Mouse (Mus musculus) stomach, embryonic 15.5 days (tissue): ENCODE measurements around the gene Mlst8. TPM values are rescaled to one million over a fixed set of nuclear protein-coding genes. Genes with fewer than 3 reads are reported as not detected.

Experiments used
- ATAC-seq: fragments of 200-750 bp; cut with Nextera tagmentation; 2 replicates; pipeline ENCODE4 v1.8.0; 2017; ENCODE audit warnings: low read depth, moderate number of reproducible peaks, moderate TSS enrichment; ENCODE audit not compliant: insufficient read depth, low FRiP score
- H3K27ac ChIP-seq: fragments of 300-500 bp; sonication (generic); 2 replicates; pipeline ENCODE4 v1.5.1; 2015; ENCODE audit warnings: mild to moderate bottlenecking, inconsistent platforms
- H3K27me3 ChIP-seq: fragments of 300-500 bp; sonication (generic); replicated peaks from 2 replicates; pipeline ENCODE4 v1.6.1; 2015; ENCODE audit warnings: inconsistent platforms
- H3K36me3 ChIP-seq: fragments of 300-500 bp; sonication (generic); 2 replicates; pipeline ENCODE4 v1.6.1; 2015; ENCODE audit warnings: inconsistent platforms
- H3K4me1 ChIP-seq: fragments of 300-500 bp; sonication (generic); 2 replicates; pipeline ENCODE4 v1.6.1; 2015; ENCODE audit warnings: inconsistent platforms
- H3K4me2 ChIP-seq: fragments of 300-500 bp; sonication (generic); 2 replicates; pipeline ENCODE4 v1.6.1; 2015; ENCODE audit warnings: mild to moderate bottlenecking, inconsistent platforms
- H3K4me3 ChIP-seq: fragments of 300-500 bp; sonication (generic); replicated peaks from 2 replicates; pipeline ENCODE4 v1.5.1; 2015; ENCODE audit warnings: inconsistent platforms
- H3K9ac ChIP-seq: fragments of 300-500 bp; sonication (generic); 2 replicates; pipeline ENCODE4 v1.6.1; 2015; ENCODE audit warnings: inconsistent platforms
- H3K9me3 ChIP-seq: fragments of 300-500 bp; sonication (generic); 2 replicates; pipeline ENCODE4 v1.6.1; 2016; ENCODE audit warnings: inconsistent platforms
- WGBS: fragments of 180-500 bp; shearing (Covaris S2); methylation state at CpG from one replicate; pipeline ENCODE4 v1.1.7; 2015; 5-methylcytosine and 5-hydroxymethylcytosine counted together
- polyA plus RNA-seq: library from polyadenylated mRNA; unstranded; fragments of >200 nt; fragmentation: Nextera tagmentation; extraction: Ambion mirVana; gene quantifications from 2 replicates; pipeline ENCODE4 v1.2.1, GENCODE M21; 2015

Gene Mlst8
- 25.0 and 30.5 TPM in 2 replicates for polyA plus RNA-seq

GRCm38 (mm10) chr17:24478663-24479380 lies at the start of gene Mlst8:
Gene Mlst8 (minus strand): TSS chr17:24479078.
- WGBS = under 1% methylated on average over 48 of the region's 48 CpGs
- ATAC-seq = peak; percentile 89
- H3K9me3 ChIP-seq = no peaks in the 10 kb centered on the region

GRCm38 (mm10) chr17:24528560-24528918 lies 49.7 kb upstream of the Mlst8 start:
- Histone ChIP-seq H3K4me1 (peaks cover 46% of the 10 kb centered on the region), H3K27me3 (no peaks in the 10 kb centered on the region), H3K9ac (peak overlapping the region; percentile 37), H3K9me3 (no peaks in the 10 kb centered on the region), H3K4me3 (peak overlapping the region; percentile 70), H3K4me2 (peak overlapping the region; percentile 70), H3K36me3 (no peaks in the 10 kb centered on the region), H3K27ac (peak overlapping the region; percentile 64)
- WGBS = 1% methylated on average over 8 of the region's 8 CpGs
- ATAC-seq = no peak

More at GRCm38 (mm10) chr17:24478663-24479380, at the start of gene Mlst8:
- H3K9ac ChIP-seq = peak within 1 kb of the TSS; percentile 91
- no peaks in the 10 kb centered on the region for H3K27me3 ChIP-seq
- H3K4me3 ChIP-seq = peak within 1 kb of the TSS; percentile 96
- H3K36me3 ChIP-seq = peaks cover 30% of the 10 kb centered on the region
- H3K4me2 ChIP-seq = peak within 1 kb of the TSS; percentile 81
- peak within 1 kb of the TSS; percentile 96 for H3K27ac ChIP-seq
- H3K4me1 ChIP-seq = peaks cover 22% of the 10 kb centered on the region

- under 1% methylated on average over 40 of the region's 40 CpGs for WGBS
- H3K27me3 ChIP-seq = no peaks in the 10 kb centered on the region
- H3K27ac ChIP-seq = peak within 1 kb of the TSS; percentile 83
- 0 out of 2 replicates have a peak, but pooled peaks cover 2% of the 10 kb centered on the region for H3K36me3 ChIP-seq
- no peaks in the 10 kb centered on the region for H3K9me3 ChIP-seq
- peak within 1 kb of the TSS; percentile 70 for H3K4me2 ChIP-seq
- peak within 1 kb of the TSS; percentile 70 for H3K4me3 ChIP-seq
- H3K4me1 ChIP-seq = peaks cover 40% of the 10 kb centered on the region
- peak within 1 kb of the TSS; percentile 90 for H3K9ac ChIP-seq
- ATAC-seq = peak; percentile 97
Measured at GRCm38 (mm10) chr17:24527723-24528559, 49.1 kb upstream of the Mlst8 start, which contains the start of gene Traf7. Gene Traf7 (minus strand): TSS chr17:24527938.

GRCm38 (mm10) chr17:24527315-24527714 lies 48.4 kb upstream of the Mlst8 start:
- H3K4me3 ChIP-seq = peak overlapping the region; percentile 70
- under 1% methylated on average over 19 of the region's 19 CpGs for WGBS
- peak overlapping the region; percentile 83 for H3K27ac ChIP-seq
- H3K27me3 ChIP-seq = no peaks in the 10 kb centered on the region
- 0 out of 2 replicates have a peak, but pooled peaks cover 4% of the 10 kb centered on the region for H3K36me3 ChIP-seq
- H3K9me3 ChIP-seq = no peaks in the 10 kb centered on the region
- ATAC-seq = no peak
- H3K4me2 ChIP-seq = peak overlapping the region; percentile 57
- peak overlapping the region; percentile 90 for H3K9ac ChIP-seq
- H3K4me1 ChIP-seq = peaks cover 33% of the 10 kb centered on the region

GRCm38 (mm10) chr17:24524734-24525133 lies 45.9 kb upstream of the Mlst8 start:
- Histone ChIP-seq H3K9ac (peak overlapping the region; percentile 16; the same call in 1 of the 2 replicates), H3K27ac (peak overlapping the region; percentile 57)
- ATAC-seq = no peak

GRCm38 (mm10) chr17:24520450-24520849 lies 41.6 kb upstream of the Mlst8 start:
- WGBS = 80% methylated on average over 4 of the region's 4 CpGs
- Histone ChIP-seq H3K9me3 (no peaks in the 10 kb centered on the region), H3K36me3 (peaks cover 16% of the 10 kb centered on the region), H3K27ac (no peak overlapping the region), H3K4me1 (no peaks in the 10 kb centered on the region; the same call in 1 of the 2 replicates), H3K9ac (no peak overlapping the region), H3K4me3 (no peak overlapping the region), H3K4me2 (no peak overlapping the region), H3K27me3 (no peaks in the 10 kb centered on the region)
- ATAC-seq = no peak

More at GRCm38 (mm10) chr17:24524734-24525133, 45.9 kb upstream of the Mlst8 start:
- Histone ChIP-seq H3K4me3 (no peak overlapping the region), H3K27me3 (no peaks in the 10 kb centered on the region), H3K4me1 (peaks cover 19% of the 10 kb centered on the region), H3K36me3 (0 out of 2 replicates have a peak, but pooled peaks cover 4% of the 10 kb centered on the region), H3K4me2 (no peak overlapping the region), H3K9me3 (no peaks in the 10 kb centered on the region)
- 59% methylated on average over 2 of the region's 2 CpGs for WGBS

- no peaks in the 10 kb centered on the region for H3K4me1 ChIP-seq
- no peaks in the 10 kb centered on the region for H3K9me3 ChIP-seq
- H3K9ac ChIP-seq = no peak overlapping the region
- H3K4me3 ChIP-seq = no peak overlapping the region
- peaks cover 58% of the 10 kb centered on the region for H3K36me3 ChIP-seq
- 83% methylated on average over 24 of the region's 24 CpGs for WGBS
- ATAC-seq = 0 out of 2 replicates have a peak, but pooled peaks have one; percentile 5
- H3K27me3 ChIP-seq = no peaks in the 10 kb centered on the region
- no peak overlapping the region for H3K4me2 ChIP-seq
- peak overlapping the region; percentile 28; the same call in 1 of the 2 replicates for H3K27ac ChIP-seq
Measured at GRCm38 (mm10) chr17:24514270-24515257, 35.7 kb upstream of the Mlst8 start.

GRCm38 (mm10) chr17:24513609-24514008 lies 34.7 kb upstream of the Mlst8 start:
- no peaks in the 10 kb centered on the region for H3K9me3 ChIP-seq
- H3K9ac ChIP-seq = no peak overlapping the region
- no peak overlapping the region; the same call in 1 of the 2 replicates for H3K4me2 ChIP-seq
- 52% methylated on average over 5 of the region's 5 CpGs for WGBS
- H3K4me3 ChIP-seq = no peak overlapping the region
- ATAC-seq = 0 out of 2 replicates have a peak, but pooled peaks have one; percentile 1
- no peaks in the 10 kb centered on the region for H3K4me1 ChIP-seq
- H3K27ac ChIP-seq = no peak overlapping the region
- peaks cover 67% of the 10 kb centered on the region for H3K36me3 ChIP-seq
- no peaks in the 10 kb centered on the region for H3K27me3 ChIP-seq

- Histone ChIP-seq H3K9ac (no peak overlapping the region), H3K4me2 (no peak overlapping the region), H3K36me3 (peaks cover 48% of the 10 kb centered on the region), H3K4me3 (no peak overlapping the region), H3K27ac (no peak overlapping the region), H3K9me3 (no peaks in the 10 kb centered on the region), H3K27me3 (no peaks in the 10 kb centered on the region), H3K4me1 (peaks cover 8% of the 10 kb centered on the region)
- ATAC-seq = no peak
- 71% methylated on average over 12 of the region's 12 CpGs for WGBS
Measured at GRCm38 (mm10) chr17:24507806-24508460, 29.1 kb upstream of the Mlst8 start.

GRCm38 (mm10) chr17:24507129-24507664 lies 28.3 kb upstream of the Mlst8 start:
- H3K4me3 ChIP-seq = no peak overlapping the region
- H3K9me3 ChIP-seq = no peaks in the 10 kb centered on the region
- H3K4me2 ChIP-seq = peak overlapping the region; percentile 39; the same call in 1 of the 2 replicates
- no peaks in the 10 kb centered on the region for H3K27me3 ChIP-seq
- H3K27ac ChIP-seq = no peak overlapping the region
- no peak overlapping the region for H3K9ac ChIP-seq
- H3K4me1 ChIP-seq = peaks cover 8% of the 10 kb centered on the region
- peaks cover 44% of the 10 kb centered on the region for H3K36me3 ChIP-seq
- peak; percentile 29; the same call in 1 of the 2 replicates for ATAC-seq
- 39% methylated on average over 19 of the region's 19 CpGs for WGBS
